Mouse (Mus musculus) cerebellum, adult 8-10 months (tissue): ENCODE measurements at regions not wholly inside any gene's neighbourhood (a gene's known extent, or its start where the extent isn't known, plus 50 kb on each side); places are given as distances from the start of the nearest gene placed in this dataset.
"Not testable (repeated sequence)": the region's sequence is repeated elsewhere in the genome, so short reads cannot be mapped to it uniquely, and the experiment has no call there.

ENCODE experiments used
- DNase-seq: peaks from one replicate; pipeline ENCODE4 v3.0.0; 2022

DNA sequence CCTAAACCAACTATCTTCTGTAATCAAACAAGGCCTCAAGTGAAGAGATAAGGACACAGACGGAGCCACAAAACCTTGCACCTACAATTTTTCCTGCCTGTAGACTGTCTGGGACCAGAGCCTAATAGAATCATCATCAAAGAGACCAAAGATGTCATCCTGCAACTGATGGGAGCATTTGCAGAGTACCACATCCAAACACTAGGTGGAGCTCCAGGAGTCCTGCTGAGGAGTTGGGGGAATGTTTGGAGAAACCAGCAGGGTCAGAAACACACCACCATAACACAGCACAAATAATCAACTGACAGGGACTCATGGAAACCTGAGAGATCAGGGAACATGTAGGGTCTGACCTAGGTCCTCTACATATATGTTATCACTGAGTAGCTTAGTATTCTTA lies 160.9 kb downstream of the Gm6760 start:
- peak; percentile 14 for DNase-seq

- not testable (repeated sequence) for DNase-seq
Measured at GRCm38 (mm10) chrX:63972386-63972785, 179.6 kb downstream of the Gm6760 start.
